Mouse (Mus musculus): ENCODE results near the gene Jak2.

The Jak2 gene

DNA sequence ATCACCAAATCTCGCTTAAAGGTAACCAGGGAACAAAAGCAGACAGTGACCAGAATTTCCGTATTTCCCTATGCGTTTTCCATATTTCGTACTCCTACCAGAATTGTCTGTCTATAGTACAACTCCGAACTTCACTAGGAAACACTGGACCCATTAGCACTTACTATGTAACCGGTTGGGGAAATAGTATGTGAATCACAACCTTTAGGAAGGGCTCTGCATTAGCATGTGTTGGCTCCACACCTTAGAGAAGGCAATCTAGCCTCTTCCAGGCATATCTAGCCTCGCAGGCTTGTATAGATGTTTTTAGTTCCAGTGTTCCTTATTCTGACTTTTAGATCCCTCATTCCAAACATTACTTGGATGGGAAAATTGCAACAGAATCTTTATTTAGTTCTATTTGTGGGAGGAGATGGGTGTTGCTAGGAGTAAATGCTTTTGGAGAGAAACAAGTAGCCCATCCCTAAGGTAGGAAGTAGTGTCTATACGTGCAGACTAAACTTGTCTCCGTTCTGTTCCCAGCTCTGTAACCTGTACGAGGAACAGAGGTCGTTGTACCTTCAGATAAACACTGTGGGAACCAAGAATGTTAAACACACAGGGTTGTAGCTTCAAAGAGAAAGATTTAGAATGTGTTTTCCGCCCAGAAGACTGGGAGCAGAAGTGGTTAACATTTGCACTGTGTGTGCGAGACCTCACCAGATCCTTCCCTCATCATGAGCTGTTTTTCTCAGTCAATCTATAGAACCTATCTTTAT lies 110.7 kb downstream of the Jak2 start:
- DNase-seq (ENCODE audit: low spot score) = no peak

All from left cerebral cortex, adult 11 months (tissue).